Mouse (Mus musculus): ENCODE data around the gene Tubgcp5.
A peak's percentile ranks its signal among the peaks of the same experiment; 100 is the strongest.
"Not testable (repeated sequence)": the region's sequence is repeated elsewhere in the genome, so short reads cannot be mapped to it uniquely, and the experiment has no call there.

The Tubgcp5 gene

GRCm38 (mm10) chr7:55793952-55794603 lies at the start of gene Tubgcp5:
Gene Tubgcp5 (plus strand): TSS chr7:55794154.
- peak; percentile 99 for DNase-seq

- no peak for DNase-seq
These were observed 49.3 kb upstream of the Tubgcp5 start for GRCm38 (mm10) chr7:55744566-55745220.

DNA sequence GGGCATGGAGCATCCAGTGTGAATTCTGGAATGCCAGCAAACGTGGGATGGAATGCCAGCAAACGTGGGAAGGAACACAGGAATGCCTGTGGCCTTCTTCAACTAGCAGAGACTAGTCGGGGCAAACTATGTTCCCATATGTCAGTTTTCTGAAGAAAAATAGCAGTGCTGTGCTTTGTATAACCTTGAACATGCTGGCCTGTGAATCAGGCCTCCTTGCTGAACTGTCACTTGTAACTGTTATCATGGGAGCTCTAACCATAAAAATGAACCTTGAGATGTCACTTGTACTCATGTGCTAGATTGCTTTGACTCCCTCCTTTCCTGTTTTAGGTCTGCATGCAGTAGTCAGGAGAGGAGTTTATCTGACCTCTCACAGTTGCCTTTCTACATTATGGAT lies 43.1 kb upstream of the Tubgcp5 start:
- DNase-seq = no peak

DNA sequence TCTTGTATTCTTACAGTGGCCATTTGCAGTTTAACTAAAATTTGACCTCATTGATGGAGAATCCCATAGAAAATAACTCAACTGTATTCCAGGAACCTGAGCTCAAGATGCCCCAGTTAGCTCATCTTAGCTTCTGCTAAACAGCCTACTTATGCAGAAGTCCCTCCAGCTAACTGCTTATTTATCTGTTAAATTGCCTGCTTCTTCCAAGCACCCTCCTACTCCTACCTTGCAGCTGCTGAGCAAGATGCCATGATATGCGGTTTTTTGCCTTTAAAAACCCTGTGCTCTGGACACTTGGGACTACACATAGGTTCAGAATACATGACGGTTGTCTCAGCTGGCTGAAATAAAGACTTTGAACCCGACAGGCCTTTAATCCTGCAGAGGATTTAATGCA lies 34.6 kb upstream of the Tubgcp5 start:
- no peak for DNase-seq

DNA sequence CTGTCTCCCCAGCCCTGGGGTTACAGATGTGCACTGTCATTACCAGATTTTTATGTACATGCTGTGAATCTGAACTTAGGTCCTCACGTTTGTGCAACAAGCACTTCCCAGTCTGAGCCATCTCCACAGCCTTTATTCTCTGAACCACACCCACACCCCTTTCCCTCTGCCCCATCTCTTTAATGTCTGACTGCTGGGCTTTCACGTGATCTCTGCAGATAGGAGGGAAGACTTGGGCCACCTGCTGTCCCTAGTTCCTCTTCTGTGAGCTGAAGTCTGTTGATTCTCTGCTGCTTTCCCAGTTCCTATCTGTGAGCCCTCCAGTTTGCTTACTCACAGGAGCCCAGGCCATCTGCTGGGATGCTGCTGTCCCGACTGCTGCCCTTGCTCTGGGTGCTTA lies 26.0 kb upstream of the Tubgcp5 start, which contains the start of gene Siglech:
Gene Siglech (plus strand): TSS at position 253 of the 400 bp plus-strand sequence.
- no peak for DNase-seq

- DNase-seq = peak; percentile 9
These were observed 13.9 kb upstream of the Tubgcp5 start for GRCm38 (mm10) chr7:55780011-55780410.

- no peak for DNase-seq
These were observed 11.5 kb upstream of the Tubgcp5 start for GRCm38 (mm10) chr7:55782493-55782892.

GRCm38 (mm10) chr7:55784580-55784979 lies 9.4 kb upstream of the Tubgcp5 start:
- peak; percentile 48 for DNase-seq

GRCm38 (mm10) chr7:55790586-55790985 lies 3.4 kb upstream of the Tubgcp5 start:
- not testable (repeated sequence) for DNase-seq

DNA sequence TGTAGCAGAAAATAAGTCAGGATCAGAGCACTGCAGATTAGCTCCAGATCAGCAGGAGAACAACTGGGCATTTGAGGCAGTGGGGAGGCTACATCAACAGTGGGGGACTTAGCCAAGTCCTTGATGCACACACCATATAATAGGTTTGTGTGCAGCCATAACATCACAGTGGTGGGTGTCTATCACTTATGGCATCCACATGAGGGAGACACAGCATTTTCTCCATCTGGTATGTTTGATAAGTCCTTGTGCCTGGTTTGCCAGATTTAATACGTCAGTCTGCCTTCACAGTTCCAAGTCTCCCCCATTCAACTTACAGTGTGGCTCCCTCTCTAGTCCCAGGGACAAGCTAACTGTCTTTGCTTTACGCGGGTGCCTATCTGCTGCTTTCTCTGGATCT lies 1.7 kb upstream of the Tubgcp5 start:
- no peak for DNase-seq

DNA sequence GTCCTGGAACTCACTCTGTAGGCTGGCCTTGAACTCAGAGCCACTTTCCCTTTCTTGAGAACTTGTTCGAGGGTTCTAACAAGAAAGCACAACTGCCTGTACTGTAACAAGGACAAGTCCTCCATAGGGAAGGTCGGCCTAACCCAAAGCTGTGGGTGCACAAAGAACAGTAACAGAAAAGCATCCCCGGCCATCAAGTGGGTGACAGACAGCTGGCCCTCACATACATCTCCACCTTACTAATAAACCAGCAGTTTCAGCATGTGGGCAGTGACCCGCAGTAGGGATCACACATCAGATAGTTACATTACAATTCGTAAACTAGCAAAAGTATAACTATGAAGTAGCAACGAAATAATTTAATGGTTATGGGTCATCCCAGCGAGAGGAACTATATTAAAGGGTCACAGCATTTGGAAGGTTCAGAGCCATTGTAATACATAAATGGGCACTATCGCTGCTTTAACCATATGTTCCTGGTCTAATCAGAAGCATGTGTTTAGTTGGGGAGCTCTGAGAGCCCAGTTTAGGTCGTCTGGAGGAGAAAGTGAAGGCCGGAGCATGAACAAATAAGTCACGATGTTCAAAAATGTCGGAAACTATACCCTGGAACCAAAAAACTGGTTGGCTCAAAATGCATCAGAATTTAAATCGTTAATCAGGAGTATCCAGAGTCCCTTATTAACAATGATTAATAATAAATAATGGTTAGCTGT lies 560 bp upstream of the Tubgcp5 start:
- no peak for DNase-seq

DNA sequence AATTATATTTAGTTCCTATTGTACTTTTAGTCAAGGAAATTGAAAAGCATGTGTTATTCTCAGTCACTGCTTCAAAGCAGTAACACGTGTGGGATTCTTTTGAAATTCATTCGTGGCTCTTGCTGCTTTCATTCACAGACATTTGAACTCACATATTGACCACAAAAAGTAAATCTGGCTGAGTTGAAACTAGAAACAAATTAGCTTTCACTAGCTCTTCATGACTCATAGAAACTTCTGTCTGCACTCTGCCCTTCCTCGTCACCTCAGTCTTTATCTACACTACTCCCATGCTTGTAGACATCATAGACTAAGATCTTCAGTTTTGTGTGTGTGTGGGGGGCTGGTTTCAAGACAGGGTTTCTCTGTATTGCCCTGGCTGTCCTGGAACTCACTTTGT lies 6.0 kb downstream of the Tubgcp5 start:
- no peak for DNase-seq

GRCm38 (mm10) chr7:55809967-55810366 lies 16.0 kb downstream of the Tubgcp5 start:
- no peak for DNase-seq

- DNase-seq = no peak
These were observed 30.5 kb downstream of the Tubgcp5 start for GRCm38 (mm10) chr7:55824468-55824867.

- DNase-seq = no peak
These were observed 33.6 kb downstream of the Tubgcp5 start for GRCm38 (mm10) chr7:55827551-55827950.

DNA sequence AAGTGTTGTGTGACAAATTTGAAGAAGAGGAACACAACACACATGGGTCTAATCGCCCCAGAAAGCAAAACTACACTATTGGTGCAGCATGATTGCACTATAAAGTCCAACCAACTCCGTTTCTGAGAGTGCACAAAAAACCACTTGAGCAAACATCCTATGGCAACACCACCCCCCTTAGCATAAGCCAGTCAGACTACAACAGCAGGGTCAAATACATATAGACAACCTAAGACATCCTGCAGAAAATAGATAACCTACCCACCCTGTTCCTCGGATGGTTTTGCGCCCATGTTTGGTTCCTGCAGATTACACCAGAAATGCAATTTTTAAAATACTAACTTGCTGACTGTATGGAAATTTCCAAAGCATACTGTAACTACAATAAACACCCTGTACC lies 42.9 kb downstream of the Tubgcp5 start:
- no peak for DNase-seq

- DNase-seq = peak; percentile 26
These were observed 47.5 kb downstream of the Tubgcp5 start, which contains the start of gene Cyfip1 for GRCm38 (mm10) chr7:55841445-55841844. Gene Cyfip1 (plus strand): TSS chr7:55841745.

- DNase-seq = peak; percentile 95
These were observed 48.1 kb downstream of the Tubgcp5 start for GRCm38 (mm10) chr7:55841977-55842503.

GRCm38 (mm10) chr7:55842504-55843152 lies 48.7 kb downstream of the Tubgcp5 start:
- DNase-seq = no peak

DNA sequence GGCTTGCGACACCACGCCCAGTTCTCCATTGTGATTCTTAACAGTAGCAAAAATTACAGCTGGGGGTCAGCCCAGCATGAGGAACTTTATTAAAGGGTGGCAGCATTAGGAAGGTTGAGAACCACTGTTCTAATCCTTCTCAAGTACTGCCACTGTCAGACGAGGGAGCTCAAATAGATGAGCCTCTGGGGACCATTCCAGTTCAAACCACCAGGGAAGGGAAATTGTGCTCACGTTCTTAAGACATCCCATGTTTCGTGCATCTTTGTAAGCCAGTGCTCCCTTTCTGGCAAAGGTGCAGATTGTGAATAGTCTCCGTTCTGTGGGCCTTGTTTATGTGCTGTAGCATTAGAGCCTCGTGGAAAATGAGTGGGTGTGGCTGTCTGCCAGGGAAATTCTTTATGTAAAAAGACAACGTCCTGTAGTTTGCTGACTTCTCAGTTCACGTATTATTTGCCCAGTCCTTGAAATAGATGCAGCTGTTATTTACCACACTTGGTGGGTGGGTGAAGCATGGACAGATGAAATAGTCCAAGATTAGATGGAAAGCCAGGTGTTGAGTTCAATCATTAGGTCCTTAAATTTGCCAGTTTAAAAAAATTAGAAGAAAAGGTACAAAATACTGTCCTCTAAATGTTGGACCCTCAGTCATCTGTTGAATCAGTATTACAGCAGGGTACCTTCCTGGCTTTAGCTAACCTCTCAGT lies 52.8 kb downstream of the Tubgcp5 start:
- DNase-seq = no peak

- no peak for DNase-seq
These were observed 56.1 kb downstream of the Tubgcp5 start for GRCm38 (mm10) chr7:55849948-55850571.

DNA sequence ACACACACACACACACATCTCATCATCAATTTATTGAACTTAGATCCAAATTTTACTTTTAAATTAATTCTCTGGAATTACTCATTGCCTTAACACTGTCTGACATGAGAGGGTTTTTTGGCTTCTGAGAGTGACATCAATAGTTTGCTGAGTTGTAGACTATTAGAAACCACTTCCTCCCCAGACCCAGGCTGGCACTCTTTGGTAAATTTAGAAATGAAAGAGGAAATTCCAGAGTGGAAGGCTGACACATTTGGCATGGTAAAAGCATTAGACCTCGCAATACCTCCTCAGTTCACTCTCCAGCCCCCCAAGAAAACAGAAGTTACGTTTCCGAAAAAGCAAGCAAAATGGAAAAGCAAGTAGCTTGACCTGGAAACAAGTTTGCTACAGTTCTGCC lies 58.8 kb downstream of the Tubgcp5 start:
- no peak for DNase-seq

Measured in kidney, postnatal 10 days (tissue).